Mouse (Mus musculus): ENCODE measurements at regions not wholly inside any gene's neighbourhood (a gene's known extent, or its start where the extent isn't known, plus 50 kb on each side); places are given as distances from the start of the nearest gene placed in this dataset.
A peak's percentile ranks its signal among the peaks of the same experiment; 100 is the strongest.

GRCm38 (mm10) chr6:67144946-67145716 lies 92.8 kb upstream of the Serbp1 start:
- no peak overlapping the region for H3ac ChIP-seq (ENCODE audit: control insufficient read depth, insufficient read length)
- no peak overlapping the region for H3K4me3 ChIP-seq
- H3K79me2 ChIP-seq (ENCODE audit: control insufficient read depth, insufficient read depth): no peaks in the 10 kb centered on the region
- no peak overlapping the region for H3K4me2 ChIP-seq (ENCODE audit: low read depth)
- no peaks in the 10 kb centered on the region for H3K27me3 ChIP-seq (ENCODE audit: control insufficient read depth, insufficient read depth, insufficient read length)
- TF ChIP-seq TCF12 (IDR thresholded peaks at IDR 0.05; ENCODE audit: insufficient read depth, poor library complexity, severe bottlenecking): no peak
- no peak for TF ChIP-seq POLR2A (IDR thresholded peaks at IDR 0.05; ENCODE audit: insufficient read length, low read depth)
- no peak for TF ChIP-seq POLR2AphosphoS2 (IDR thresholded peaks at IDR 0.05; ENCODE audit: insufficient read length, low read depth)
- no peak for TF ChIP-seq MYOG (IDR thresholded peaks at IDR 0.05; ENCODE audit: control insufficient read depth in 1 of 3, insufficient read depth in 1 of 3, insufficient read length in 2 of 3, low read depth in 2 of 3)
- TF ChIP-seq MAX (IDR thresholded peaks at IDR 0.05; ENCODE audit: low read depth): no peak
- no peak for TF ChIP-seq SRF (IDR thresholded peaks at IDR 0.05; ENCODE audit: control insufficient read depth, insufficient read length, low read depth)
- no peak for TF ChIP-seq MYOD1 (IDR thresholded peaks at IDR 0.05; ENCODE audit: control insufficient read depth in 1 of 3, insufficient read length in 2 of 3, low read depth in 2 of 3)
- TF ChIP-seq E2F4 (IDR thresholded peaks at IDR 0.05; ENCODE audit: insufficient read depth): no peak
- TF ChIP-seq USF1 (IDR thresholded peaks at IDR 0.05; ENCODE audit: low read depth): no peak
- no peak for TF ChIP-seq TCF3 (IDR thresholded peaks at IDR 0.05; ENCODE audit: insufficient read length, low read depth)
- no peaks in the 10 kb centered on the region for H3K36me3 ChIP-seq (ENCODE audit: control insufficient read depth, insufficient read depth)

- H3K36me3 ChIP-seq (ENCODE audit: control insufficient read depth, insufficient read depth): no peaks in the 10 kb centered on the region
- no peaks in the 10 kb centered on the region for H3K27me3 ChIP-seq (ENCODE audit: control insufficient read depth, insufficient read depth, insufficient read length)
- H3K4me3 ChIP-seq: no peak overlapping the region
- H3K4me2 ChIP-seq (ENCODE audit: low read depth): no peak overlapping the region
- no peaks in the 10 kb centered on the region for H3K79me2 ChIP-seq (ENCODE audit: control insufficient read depth, insufficient read depth)
- no peak for TF ChIP-seq E2F4 (IDR thresholded peaks at IDR 0.05; ENCODE audit: insufficient read depth)
- TF ChIP-seq MYOD1 (IDR thresholded peaks at IDR 0.05; ENCODE audit: control insufficient read depth in 1 of 3, insufficient read length in 2 of 3, low read depth in 2 of 3): no peak
- no peak for TF ChIP-seq TCF12 (IDR thresholded peaks at IDR 0.05; ENCODE audit: insufficient read depth, poor library complexity, severe bottlenecking)
- no peak for TF ChIP-seq SRF (IDR thresholded peaks at IDR 0.05; ENCODE audit: control insufficient read depth, insufficient read length, low read depth)
- TF ChIP-seq MYOG (IDR thresholded peaks at IDR 0.05; ENCODE audit: control insufficient read depth in 1 of 3, insufficient read depth in 1 of 3, insufficient read length in 2 of 3, low read depth in 2 of 3): no peak
- TF ChIP-seq TCF3 (IDR thresholded peaks at IDR 0.05; ENCODE audit: insufficient read length, low read depth): no peak
- no peak for TF ChIP-seq USF1 (IDR thresholded peaks at IDR 0.05; ENCODE audit: low read depth)
- TF ChIP-seq POLR2A (IDR thresholded peaks at IDR 0.05; ENCODE audit: insufficient read length, low read depth): no peak
- peak; percentile 21; the same call in 1 of the 2 replicates for TF ChIP-seq CEBPB (IDR thresholded peaks at IDR 0.05; ENCODE audit: insufficient read depth, poor library complexity, severe bottlenecking)
- no peak overlapping the region for H3ac ChIP-seq (ENCODE audit: control insufficient read depth, insufficient read length)
Measured at GRCm38 (mm10) chr6:67142179-67142578, 95.8 kb upstream of the Serbp1 start.

- Histone ChIP-seq H3K4me2 (ENCODE audit: low read depth) (peak overlapping the region; percentile 45), H3K36me3 (ENCODE audit: control insufficient read depth, insufficient read depth) (no peaks in the 10 kb centered on the region), H3K27me3 (ENCODE audit: control insufficient read depth, insufficient read depth, insufficient read length) (no peaks in the 10 kb centered on the region), H3K4me3 (no peak overlapping the region), H3ac (ENCODE audit: control insufficient read depth, insufficient read length) (no peak overlapping the region), H3K79me2 (ENCODE audit: control insufficient read depth, insufficient read depth) (no peaks in the 10 kb centered on the region)
- no peak for TF ChIP-seq TCF3 (IDR thresholded peaks at IDR 0.05; ENCODE audit: insufficient read length, low read depth)
- no peak for TF ChIP-seq MAX (IDR thresholded peaks at IDR 0.05; ENCODE audit: low read depth)
- TF ChIP-seq MYOG (IDR thresholded peaks at IDR 0.05; ENCODE audit: control insufficient read depth in 1 of 3, insufficient read depth in 1 of 3, insufficient read length in 2 of 3, low read depth in 2 of 3): no peak
- no peak for TF ChIP-seq SRF (IDR thresholded peaks at IDR 0.05; ENCODE audit: control insufficient read depth, insufficient read length, low read depth)
- TF ChIP-seq MYOD1 (IDR thresholded peaks at IDR 0.05; ENCODE audit: control insufficient read depth in 1 of 3, insufficient read length in 2 of 3, low read depth in 2 of 3): no peak
- TF ChIP-seq CEBPB (IDR thresholded peaks at IDR 0.05; ENCODE audit: insufficient read depth, poor library complexity, severe bottlenecking): peak; percentile 64
Measured at GRCm38 (mm10) chr6:67140645-67141250, 97.2 kb upstream of the Serbp1 start.

GRCm38 (mm10) chr6:67139012-67139375 lies 99.0 kb upstream of the Serbp1 start:
- no peaks in the 10 kb centered on the region for H3K36me3 ChIP-seq (ENCODE audit: control insufficient read depth, insufficient read depth)
- H3ac ChIP-seq (ENCODE audit: control insufficient read depth, insufficient read length): no peak overlapping the region
- H3K4me2 ChIP-seq (ENCODE audit: low read depth): peak overlapping the region; percentile 56
- TF ChIP-seq MYOG (IDR thresholded peaks at IDR 0.05; ENCODE audit: control insufficient read depth in 1 of 3, insufficient read depth in 1 of 3, insufficient read length in 2 of 3, low read depth in 2 of 3) (no peak), USF1 (IDR thresholded peaks at IDR 0.05; ENCODE audit: low read depth) (no peak), E2F4 (IDR thresholded peaks at IDR 0.05; ENCODE audit: insufficient read depth) (no peak), REST (IDR thresholded peaks at IDR 0.05; ENCODE audit: insufficient read depth, insufficient read length) (no peak), TCF3 (IDR thresholded peaks at IDR 0.05; ENCODE audit: insufficient read length, low read depth) (no peak), MAX (IDR thresholded peaks at IDR 0.05; ENCODE audit: low read depth) (no peak), SRF (IDR thresholded peaks at IDR 0.05; ENCODE audit: control insufficient read depth, insufficient read length, low read depth) (no peak), POLR2A (IDR thresholded peaks at IDR 0.05; ENCODE audit: insufficient read length, low read depth) (no peak), CEBPB (IDR thresholded peaks at IDR 0.05; ENCODE audit: insufficient read depth, poor library complexity, severe bottlenecking) (no peak)
- H3K27me3 ChIP-seq (ENCODE audit: control insufficient read depth, insufficient read depth, insufficient read length): no peaks in the 10 kb centered on the region
- H3K79me2 ChIP-seq (ENCODE audit: control insufficient read depth, insufficient read depth): no peaks in the 10 kb centered on the region
- no peak overlapping the region for H3K4me3 ChIP-seq
